Mouse (Mus musculus): ENCODE measurements around the gene Med20.
"Not testable (repeated sequence)": the region's sequence is repeated elsewhere in the genome, so short reads cannot be mapped to it uniquely, and the experiment has no call there.

The Med20 gene

GRCm38 (mm10) chr17:47628851-47629676 is 17.7 kb downstream of the Med20 start:
- peak; percentile 96 for DNase-seq

GRCm38 (mm10) chr17:47629717-47630677 is 18.6 kb downstream of the Med20 start:
- peak in 1 of 2 experiments; percentile 19 for DNase-seq

- DNase-seq: no peak
These were observed 19.3 kb downstream of the Med20 start, which contains the start of gene Usp49 for GRCm38 (mm10) chr17:47630678-47631065. Gene Usp49 (plus strand): TSS chr17:47630690.

- no peak for DNase-seq
These were observed 20.9 kb downstream of the Med20 start for GRCm38 (mm10) chr17:47632181-47632840.

- no peak for DNase-seq
These were observed 22.8 kb downstream of the Med20 start for GRCm38 (mm10) chr17:47633999-47634770.

GRCm38 (mm10) chr17:47642992-47643391 is 31.6 kb downstream of the Med20 start:
- DNase-seq: no peak

GRCm38 (mm10) chr17:47646683-47647082 is 35.3 kb downstream of the Med20 start:
- DNase-seq: peak; percentile 77 to 80

GRCm38 (mm10) chr17:47648966-47649365 is 37.6 kb downstream of the Med20 start:
- no peak for DNase-seq

- DNase-seq: no peak
These were observed 40.6 kb downstream of the Med20 start for GRCm38 (mm10) chr17:47651953-47652352.

GRCm38 (mm10) chr17:47654346-47654745 is 43.0 kb downstream of the Med20 start:
- not testable (repeated sequence) for DNase-seq

GRCm38 (mm10) chr17:47655697-47656096 is 44.3 kb downstream of the Med20 start:
- DNase-seq: no peak

GRCm38 (mm10) chr17:47657901-47658300 is 46.5 kb downstream of the Med20 start:
- no peak for DNase-seq

GRCm38 (mm10) chr17:47658741-47659243 is 47.4 kb downstream of the Med20 start:
- DNase-seq: no peak

GRCm38 (mm10) chr17:47663009-47663713 is 51.8 kb downstream of the Med20 start:
- no peak for DNase-seq

GRCm38 (mm10) chr17:47664474-47664873 is 53.1 kb downstream of the Med20 start:
- no peak for DNase-seq

- no peak for DNase-seq
These were observed 57.8 kb downstream of the Med20 start for GRCm38 (mm10) chr17:47669166-47669565.

- DNase-seq: no peak
These were observed 60.6 kb downstream of the Med20 start for GRCm38 (mm10) chr17:47671988-47672310.

- DNase-seq: no peak
These were observed 61.1 kb downstream of the Med20 start for GRCm38 (mm10) chr17:47672311-47673111.
